Mouse (Mus musculus) spleen, postnatal 4 days (tissue): Measurements from ENCODE around the gene Pias4.

Experiments used
- DNase-seq, 2 experiments: peaks; one replicate each; pipeline ENCODE4 v3.0.0; 2022; ENCODE audit warnings: low spot score in 2 of 2

Gene Pias4

GRCm38 (mm10) chr10:81138821-81139528, 28.7 kb downstream of the Pias4 start:
- no peak for DNase-seq

- no peak for DNase-seq
These were observed 29.5 kb downstream of the Pias4 start for GRCm38 (mm10) chr10:81138131-81138782.

GRCm38 (mm10) chr10:81137252-81138130, 30.2 kb downstream of the Pias4 start:
- peak; percentile 99 to 100 for DNase-seq

GRCm38 (mm10) chr10:81136706-81137231, 31.0 kb downstream of the Pias4 start:
- DNase-seq, result peak; percentile 81 to 91

- peak; percentile 84 to 90 for DNase-seq
These were observed 31.7 kb downstream of the Pias4 start for GRCm38 (mm10) chr10:81135831-81136705.

- DNase-seq, result peak; percentile 76 to 89
These were observed 32.6 kb downstream of the Pias4 start, which contains the start of gene Zbtb7a for GRCm38 (mm10) chr10:81134966-81135681. Gene Zbtb7a, plus strand, starts transcription at chr10:81135220.

GRCm38 (mm10) chr10:81134181-81134587, 33.5 kb downstream of the Pias4 start:
- peak; percentile 85 to 92 for DNase-seq

GRCm38 (mm10) chr10:81123500-81123899, 44.2 kb downstream of the Pias4 start:
- no peak for DNase-seq

- DNase-seq, result no peak
These were observed 44.8 kb downstream of the Pias4 start for GRCm38 (mm10) chr10:81122889-81123288.

GRCm38 (mm10) chr10:81120650-81121049, 47.1 kb downstream of the Pias4 start:
- no peak for DNase-seq

GRCm38 (mm10) chr10:81119625-81120024, 48.1 kb downstream of the Pias4 start:
- DNase-seq, result no peak

GRCm38 (mm10) chr10:81112946-81113345, 54.8 kb downstream of the Pias4 start:
- DNase-seq, result no peak

- peak; percentile 92 to 97 for DNase-seq
These were observed 61.5 kb downstream of the Pias4 start for GRCm38 (mm10) chr10:81106113-81106721.

GRCm38 (mm10) chr10:81105565-81106112, 62.1 kb downstream of the Pias4 start, which contains the start of gene Map2k2:
Gene Map2k2, plus strand, starts transcription at chr10:81105915.
- DNase-seq, result peak; percentile 98 to 99
